Mouse (Mus musculus): ENCODE results near the gene Uqcrh. TPM values are rescaled to one million over a fixed set of nuclear protein-coding genes. Genes with fewer than 3 reads are reported as not detected.

The Uqcrh gene
- polyA plus RNA-seq, 1 experiment from 2014 or later, result 697 TPM

GRCm38 (mm10) chr4:116048130-116048920 lies 26.5 kb downstream of the Uqcrh start:
- WGBS, result 79% methylated on average over 7 of the region's 7 CpGs
- H3K36me3 ChIP-seq, result peaks cover 26% of the 10 kb centered on the region
- no peaks in the 10 kb centered on the region for H3K9me3 ChIP-seq
- DNase-seq (ENCODE audit: low spot score), result no peak
- H3K27me3 ChIP-seq (ENCODE audit: insufficient read depth, poor library complexity, severe bottlenecking), result no peaks in the 10 kb centered on the region
- H3K4me1 ChIP-seq, result peaks cover 11% of the 10 kb centered on the region
- H3K27ac ChIP-seq, result no peak overlapping the region
- H3K4me3 ChIP-seq, result no peak overlapping the region

GRCm38 (mm10) chr4:116047681-116048080 lies 27.2 kb downstream of the Uqcrh start:
- no peaks in the 10 kb centered on the region for H3K27me3 ChIP-seq (ENCODE audit: insufficient read depth, poor library complexity, severe bottlenecking)
- H3K9me3 ChIP-seq, result no peaks in the 10 kb centered on the region
- peaks cover 5% of the 10 kb centered on the region for H3K4me1 ChIP-seq
- DNase-seq (ENCODE audit: low spot score), result no peak
- no peak overlapping the region for H3K4me3 ChIP-seq
- H3K27ac ChIP-seq, result no peak overlapping the region
- WGBS, result 86% methylated on average over 1 of the region's 1 CpGs
- H3K36me3 ChIP-seq, result peaks cover 31% of the 10 kb centered on the region

GRCm38 (mm10) chr4:116046604-116047003 lies 28.3 kb downstream of the Uqcrh start:
- no peaks in the 10 kb centered on the region for H3K27me3 ChIP-seq (ENCODE audit: insufficient read depth, poor library complexity, severe bottlenecking)
- H3K36me3 ChIP-seq, result peaks cover 40% of the 10 kb centered on the region
- no peaks in the 10 kb centered on the region for H3K9me3 ChIP-seq
- WGBS, result 75% methylated on average over 2 of the region's 2 CpGs
- no peaks in the 10 kb centered on the region for H3K4me1 ChIP-seq
- no peak overlapping the region for H3K27ac ChIP-seq
- H3K4me3 ChIP-seq, result no peak overlapping the region
- no peak for DNase-seq (ENCODE audit: low spot score)

- DNase-seq (ENCODE audit: low spot score), result no peak
- Histone ChIP-seq H3K4me1 (no peaks in the 10 kb centered on the region), H3K4me3 (no peak overlapping the region), H3K9me3 (no peaks in the 10 kb centered on the region), H3K27me3 (ENCODE audit: insufficient read depth, poor library complexity, severe bottlenecking) (no peaks in the 10 kb centered on the region), H3K27ac (no peak overlapping the region), H3K36me3 (peaks cover 44% of the 10 kb centered on the region)
- WGBS, result 70% methylated on average over 3 of the region's 3 CpGs
Observed at GRCm38 (mm10) chr4:116042186-116042585, 32.7 kb downstream of the Uqcrh start.

- Histone ChIP-seq H3K27ac (no peak overlapping the region), H3K36me3 (peaks cover 52% of the 10 kb centered on the region), H3K9me3 (no peaks in the 10 kb centered on the region), H3K27me3 (ENCODE audit: insufficient read depth, poor library complexity, severe bottlenecking) (no peaks in the 10 kb centered on the region), H3K4me1 (no peaks in the 10 kb centered on the region), H3K4me3 (no peak overlapping the region)
- DNase-seq (ENCODE audit: low spot score), result no peak
- whole genome bisulfite sequencing, result 88% methylated on average over 2 of the region's 2 CpGs
Observed at GRCm38 (mm10) chr4:116040466-116040865, 34.4 kb downstream of the Uqcrh start.

- H3K27me3 ChIP-seq (ENCODE audit: insufficient read depth, poor library complexity, severe bottlenecking), result no peaks in the 10 kb centered on the region
- peaks cover 47% of the 10 kb centered on the region for H3K36me3 ChIP-seq
- H3K27ac ChIP-seq, result no peak overlapping the region
- no peak for DNase-seq (ENCODE audit: low spot score)
- H3K9me3 ChIP-seq, result no peaks in the 10 kb centered on the region
- no peaks in the 10 kb centered on the region for H3K4me1 ChIP-seq
- H3K4me3 ChIP-seq, result no peak overlapping the region
- WGBS, result 89% methylated on average over 5 of the region's 5 CpGs
Observed at GRCm38 (mm10) chr4:116033374-116033773, 41.5 kb downstream of the Uqcrh start.

GRCm38 (mm10) chr4:116032906-116033305 lies 42.0 kb downstream of the Uqcrh start:
- Histone ChIP-seq H3K4me3 (no peak overlapping the region), H3K36me3 (peaks cover 47% of the 10 kb centered on the region), H3K9me3 (no peaks in the 10 kb centered on the region), H3K27me3 (ENCODE audit: insufficient read depth, poor library complexity, severe bottlenecking) (no peaks in the 10 kb centered on the region), H3K4me1 (no peaks in the 10 kb centered on the region), H3K27ac (no peak overlapping the region)
- 86% methylated on average over 9 of the region's 9 CpGs for WGBS
- no peak for DNase-seq (ENCODE audit: low spot score)

GRCm38 (mm10) chr4:116017902-116018746 lies 56.7 kb downstream of the Uqcrh start, which contains the start of gene Faah:
Faah (minus strand) TSS chr4:116017926.
- Histone ChIP-seq H3K36me3 (no peaks in the 10 kb centered on the region), H3K4me3 (peak within 1 kb of the TSS; percentile 75), H3K27me3 (ENCODE audit: insufficient read depth, poor library complexity, severe bottlenecking) (peaks cover 78% of the 10 kb centered on the region), H3K27ac (peak within 1 kb of the TSS; percentile 77), H3K4me1 (peaks cover 10% of the 10 kb centered on the region), H3K9me3 (no peaks in the 10 kb centered on the region)
- 8% methylated on average over 18 of the region's 18 CpGs for WGBS
- no peak for DNase-seq (ENCODE audit: low spot score)

GRCm38 (mm10) chr4:116017300-116017901 lies 57.5 kb downstream of the Uqcrh start:
- Histone ChIP-seq H3K4me1 (peaks cover 10% of the 10 kb centered on the region), H3K27ac (peak overlapping the region; percentile 77), H3K36me3 (no peaks in the 10 kb centered on the region), H3K27me3 (ENCODE audit: insufficient read depth, poor library complexity, severe bottlenecking) (peaks cover 76% of the 10 kb centered on the region), H3K9me3 (no peaks in the 10 kb centered on the region), H3K4me3 (peak overlapping the region; percentile 75)
- peak; percentile 86 for DNase-seq (ENCODE audit: low spot score)
- under 1% methylated on average over 60 of the region's 60 CpGs for WGBS

Other genes starting within 250 kb of the Uqcrh start
- 5.9 and 9.8 TPM in 2 replicates for gene Mob3c, start 247.0 kb downstream of the Uqcrh start, polyA plus RNA-seq (2016; fragmentation: Nextera tagmentation; extraction: Ambion mirVana)
- 22.7 and 23.0 TPM in 2 replicates for gene Mknk1, start 235.9 kb downstream of the Uqcrh start, polyA plus RNA-seq (2016; fragmentation: Nextera tagmentation; extraction: Ambion mirVana)
- gene Kncn, start 190.7 kb downstream of the Uqcrh start, polyA plus RNA-seq (2016; fragmentation: Nextera tagmentation; extraction: Ambion mirVana), result not detected in 2 replicates
- gene 6430628N08Rik, start 184.4 kb downstream of the Uqcrh start, polyA plus RNA-seq (2016; fragmentation: Nextera tagmentation; extraction: Ambion mirVana), result not detected in 2 replicates
- not detected in 2 replicates for gene Dmbx1, start 135.1 kb downstream of the Uqcrh start, polyA plus RNA-seq (2016; fragmentation: Nextera tagmentation; extraction: Ambion mirVana)
- 1.3 and 1.7 TPM in 2 replicates for gene Faah, start 57.1 kb downstream of the Uqcrh start, polyA plus RNA-seq (2016; fragmentation: Nextera tagmentation; extraction: Ambion mirVana)
- 20.4 and 24.9 TPM in 2 replicates for gene Nsun4, start 21.2 kb downstream of the Uqcrh start, polyA plus RNA-seq (2016; fragmentation: Nextera tagmentation; extraction: Ambion mirVana)
- 69.1 and 77.9 TPM in 2 replicates for gene Lrrc41, start 198 bp upstream of the Uqcrh start, polyA plus RNA-seq (2016; fragmentation: Nextera tagmentation; extraction: Ambion mirVana)
- gene Rad54l, start 48.6 kb upstream of the Uqcrh start, polyA plus RNA-seq (2016; fragmentation: Nextera tagmentation; extraction: Ambion mirVana), result 31.7 and 38.0 TPM in 2 replicates
- 68.9 and 74.3 TPM in 2 replicates for gene Pomgnt1, start 48.8 kb upstream of the Uqcrh start, polyA plus RNA-seq (2016; fragmentation: Nextera tagmentation; extraction: Ambion mirVana)
- 1.4 and 1.9 TPM in 2 replicates for gene Lurap1, start 76.3 kb upstream of the Uqcrh start, polyA plus RNA-seq (2016; fragmentation: Nextera tagmentation; extraction: Ambion mirVana)
- 0.10 TPM in 1 of 2 replicates, not detected in the other for gene Tspan1, start 92.5 kb upstream of the Uqcrh start, polyA plus RNA-seq (2016; fragmentation: Nextera tagmentation; extraction: Ambion mirVana)
- gene 1700042G07Rik, start 98.3 kb upstream of the Uqcrh start, polyA plus RNA-seq (2016; fragmentation: Nextera tagmentation; extraction: Ambion mirVana), result not detected in 2 replicates
- not detected in 2 replicates for gene Gm49337, start 98.3 kb upstream of the Uqcrh start, polyA plus RNA-seq (2016; fragmentation: Nextera tagmentation; extraction: Ambion mirVana)
- gene Pik3r3, start 146.5 kb upstream of the Uqcrh start, polyA plus RNA-seq (2016; fragmentation: Nextera tagmentation; extraction: Ambion mirVana), result 17.2 and 22.7 TPM in 2 replicates